Mouse (Mus musculus) hindbrain, postnatal 0 days (tissue): ENCODE measurements around the gene Tmem131l. TPM values are rescaled to one million over a fixed set of nuclear protein-coding genes. Genes with fewer than 3 reads are reported as not detected.
A peak's percentile ranks its signal among the peaks of the same experiment; 100 is the strongest.
"Not testable (repeated sequence)": the region's sequence is repeated elsewhere in the genome, so short reads cannot be mapped to it uniquely, and the experiment has no call there.

ENCODE experiments used
- ATAC-seq: fragments of 200-750 bp; cut with Nextera tagmentation; 2 replicates; pipeline ENCODE4 v1.8.0; 2017; ENCODE audit warnings: mild to moderate bottlenecking, moderate TSS enrichment, moderate library complexity
- DNase-seq: peaks from one replicate; pipeline ENCODE4 v3.0.0-alpha.2; 2015; ENCODE audit warnings: low spot score
- H3K27ac ChIP-seq: fragments of 300-500 bp; sonication (generic); 2 replicates; pipeline ENCODE4 v1.5.1; 2014; ENCODE audit warnings: mild to moderate bottlenecking
- H3K27me3 ChIP-seq: fragments of 300-500 bp; sonication (generic); 2 replicates; pipeline ENCODE4 v1.6.1; 2014; ENCODE audit warnings: low read length, mixed read lengths; ENCODE audit not compliant: insufficient read depth
- H3K36me3 ChIP-seq: fragments of 300-500 bp; sonication (generic); 2 replicates; pipeline ENCODE4 v1.6.1; 2014; ENCODE audit warnings: low read length, mixed read lengths; ENCODE audit not compliant: insufficient read depth
- H3K4me1 ChIP-seq: fragments of 300-500 bp; sonication (generic); 2 replicates; pipeline ENCODE4 v1.6.1; 2014; ENCODE audit warnings: antibody characterized with exemption, low read length, mixed read lengths; ENCODE audit not compliant: insufficient read depth
- H3K4me2 ChIP-seq: fragments of 300-500 bp; sonication (generic); 2 replicates; pipeline ENCODE4 v1.6.1; 2014; ENCODE audit warnings: low read depth, mild to moderate bottlenecking, low read length, moderate library complexity, mixed read lengths
- H3K4me3 ChIP-seq: fragments of 300-500 bp; sonication (generic); 2 replicates; pipeline ENCODE4 v1.5.1; 2014; ENCODE audit warnings: low read length
- H3K9ac ChIP-seq: fragments of 300-500 bp; sonication (generic); replicated peaks from 2 replicates; pipeline ENCODE4 v1.6.1; 2014; ENCODE audit warnings: mild to moderate bottlenecking, low read length, moderate library complexity, mixed read lengths
- H3K9me3 ChIP-seq: fragments of 300-500 bp; sonication (generic); 2 replicates; pipeline ENCODE4 v1.6.1; 2016; ENCODE audit warnings: low read length, mixed read lengths
- CTCF ChIP-seq: IDR thresholded peaks from 2 replicates; pipeline ENCODE4 v1.5.1; 2016; ENCODE audit warnings: antibody characterized with exemption, control low read depth, low read depth
- WGBS: fragments of 180-500 bp; shearing (Covaris S2); extraction: QIAGEN DNeasy Blood & Tissue Kit; methylation state at CpG from one replicate; pipeline ENCODE4 v1.1.7; 2014; 5-methylcytosine and 5-hydroxymethylcytosine counted together
- polyA plus RNA-seq: library from polyadenylated mRNA; unstranded; fragments of >200 nt; fragmentation: Nextera tagmentation; extraction: Ambion mirVana; gene quantifications from 2 replicates; pipeline ENCODE4 v1.2.1, GENCODE M21; 2015
- total RNA-seq: library from RNA; depleted of rRNA; stranded (reverse); fragments of >200 nt; gene quantifications from 2 replicates; pipeline ENCODE4 v1.2.3, GENCODE M21; 2014

Gene Tmem131l
- total and polyA plus RNA-seq, 2 experiments from 2014 or later = 18.6 to 33.2 TPM

DNA sequence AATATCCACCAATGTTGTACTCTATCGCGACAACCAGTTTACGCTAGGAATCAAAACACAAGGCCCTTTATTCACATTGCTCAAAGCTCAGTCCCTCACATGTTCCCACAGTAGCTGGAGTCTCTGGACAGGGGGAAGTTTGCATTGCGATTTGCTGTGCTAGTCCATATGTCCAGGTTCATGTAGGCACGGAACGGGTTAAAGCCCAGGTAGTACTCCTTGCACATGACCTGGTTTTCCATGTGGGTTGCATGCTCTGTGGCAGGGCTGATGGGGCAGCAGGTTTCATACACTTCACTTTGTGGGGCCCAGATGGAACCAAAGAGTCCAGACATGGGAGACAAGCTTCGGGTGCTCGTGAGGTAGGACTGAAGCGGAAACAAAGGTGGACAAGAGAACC, 141.7 kb downstream of the Tmem131l start:
- Histone ChIP-seq H3K27me3 (no peaks in the 10 kb centered on the region), H3K4me2 (no peak overlapping the region), H3K9ac (no peak overlapping the region), H3K4me1 (no peaks in the 10 kb centered on the region), H3K36me3 (peaks cover 49% of the 10 kb centered on the region), H3K9me3 (no peaks in the 10 kb centered on the region), H3K4me3 (no peak overlapping the region), H3K27ac (no peak overlapping the region)
- TF ChIP-seq CTCF = no peak
- no peak for DNase-seq
- WGBS = 98% methylated on average over 9 of the region's 9 CpGs
- no peak for ATAC-seq

GRCm38 (mm10) chr3:83895811-83896210, 144.2 kb downstream of the Tmem131l start:
- DNase-seq (no peak), ATAC-seq (no peak)
- H3K9ac ChIP-seq = no peak overlapping the region
- peaks cover 29% of the 10 kb centered on the region for H3K36me3 ChIP-seq
- 0 out of 2 replicates have a peak, but pooled peaks have one; percentile 23 for TF ChIP-seq CTCF
- no peak overlapping the region for H3K4me3 ChIP-seq
- WGBS = 43% methylated on average over 3 of the region's 3 CpGs
- no peak overlapping the region for H3K4me2 ChIP-seq
- no peaks in the 10 kb centered on the region for H3K9me3 ChIP-seq
- no peaks in the 10 kb centered on the region for H3K4me1 ChIP-seq
- no peaks in the 10 kb centered on the region for H3K27me3 ChIP-seq
- no peak overlapping the region for H3K27ac ChIP-seq

GRCm38 (mm10) chr3:83895111-83895510, 144.9 kb downstream of the Tmem131l start:
- Histone ChIP-seq H3K27me3 (no peaks in the 10 kb centered on the region), H3K36me3 (peaks cover 22% of the 10 kb centered on the region), H3K4me1 (no peaks in the 10 kb centered on the region), H3K9me3 (no peaks in the 10 kb centered on the region), H3K27ac (no peak overlapping the region), H3K4me2 (no peak overlapping the region), H3K9ac (no peak overlapping the region), H3K4me3 (no peak overlapping the region)
- WGBS = 87% methylated on average over 5 of the region's 5 CpGs
- ATAC-seq = no peak
- no peak for DNase-seq
- TF ChIP-seq CTCF = no peak

DNA sequence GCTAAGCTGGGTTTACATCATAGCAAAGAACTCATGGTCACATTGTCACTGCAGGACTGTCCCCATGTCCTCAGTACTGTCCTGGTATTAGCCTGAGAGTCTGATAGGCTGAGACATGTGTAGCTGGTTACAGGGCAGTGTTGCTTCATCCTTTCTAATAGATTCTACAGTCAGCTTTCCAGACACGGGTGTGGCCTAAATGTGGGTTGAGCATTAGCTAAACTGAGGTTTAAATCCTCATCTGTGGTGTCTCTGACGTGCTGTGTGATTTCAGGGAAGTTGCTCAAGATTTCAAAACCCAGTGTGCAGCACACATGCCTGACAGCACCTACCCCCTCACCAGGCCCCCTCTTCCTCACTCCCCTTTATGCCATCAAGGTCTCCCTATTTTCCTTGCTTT, 154.8 kb downstream of the Tmem131l start:
- 79% methylated on average over 2 of the region's 2 CpGs for WGBS
- Histone ChIP-seq H3K36me3 (no peaks in the 10 kb centered on the region), H3K27me3 (no peaks in the 10 kb centered on the region), H3K4me3 (no peak overlapping the region), H3K4me1 (no peaks in the 10 kb centered on the region), H3K9ac (no peak overlapping the region), H3K4me2 (no peak overlapping the region), H3K9me3 (no peaks in the 10 kb centered on the region), H3K27ac (no peak overlapping the region)
- ATAC-seq = no peak
- DNase-seq = no peak
- TF ChIP-seq CTCF = no peak

GRCm38 (mm10) chr3:83879261-83880050, 160.5 kb downstream of the Tmem131l start:
- H3K4me2 ChIP-seq, DNase-seq, ATAC-seq, H3K27ac ChIP-seq, H3K9me3 ChIP-seq, H3K36me3 ChIP-seq, H3K9ac ChIP-seq, H3K4me1 ChIP-seq, H3K4me3 ChIP-seq, H3K27me3 ChIP-seq: not testable (repeated sequence)
- WGBS = 77% methylated on average over 5 of the region's 5 CpGs

DNA sequence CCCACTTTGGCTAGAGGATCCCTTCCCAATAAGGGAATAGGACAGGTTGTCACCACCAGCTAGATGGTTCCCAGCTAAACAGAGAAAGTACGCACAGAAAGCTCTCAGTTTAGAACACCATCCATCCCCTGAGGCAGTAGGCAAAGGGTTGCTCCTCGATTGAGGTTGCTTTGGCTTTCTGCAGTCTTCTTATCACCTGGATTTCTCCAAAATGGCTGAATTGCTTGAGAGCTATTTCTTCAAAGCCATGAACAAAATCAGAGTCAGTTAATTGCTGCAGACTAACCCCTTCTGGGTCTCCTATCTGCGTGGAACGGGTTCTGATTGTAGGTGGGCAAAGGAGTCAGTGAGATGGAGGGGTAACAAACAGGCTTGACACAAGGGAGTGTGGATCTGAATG, 161.2 kb downstream of the Tmem131l start:
- Histone ChIP-seq H3K4me2 (no peak overlapping the region), H3K4me1 (no peaks in the 10 kb centered on the region), H3K9me3 (0 out of 2 replicates have a peak, but pooled peaks cover 3% of the 10 kb centered on the region), H3K27ac (no peak overlapping the region), H3K27me3 (no peaks in the 10 kb centered on the region), H3K9ac (no peak overlapping the region), H3K4me3 (no peak overlapping the region), H3K36me3 (no peaks in the 10 kb centered on the region)
- ATAC-seq (no peak), DNase-seq (no peak)
- no peak for TF ChIP-seq CTCF
- 94% methylated on average over 4 of the region's 4 CpGs for WGBS

DNA sequence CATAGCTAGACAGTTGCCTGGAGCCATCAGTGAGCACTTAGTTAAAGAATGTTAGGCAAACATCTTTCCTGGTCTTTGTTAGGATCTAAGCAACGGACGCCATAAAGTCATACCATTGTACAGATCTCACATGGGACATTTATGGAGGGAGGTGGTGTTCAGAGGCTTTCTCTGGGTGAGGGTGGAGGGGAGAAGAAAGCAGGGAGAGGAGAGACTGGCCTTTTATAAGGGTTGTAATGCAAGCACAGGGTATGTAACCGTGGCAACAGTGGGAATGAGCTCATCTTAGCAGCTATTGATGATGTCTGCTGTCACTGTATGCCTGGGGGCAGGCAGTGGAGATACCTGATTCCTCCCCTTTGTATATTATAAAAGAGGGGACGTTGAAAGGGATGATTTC, 163.7 kb downstream of the Tmem131l start:
- Histone ChIP-seq H3K9ac (no peak overlapping the region), H3K4me2 (no peak overlapping the region), H3K4me3 (no peak overlapping the region), H3K9me3 (0 out of 2 replicates have a peak, but pooled peaks cover 3% of the 10 kb centered on the region), H3K27me3 (no peaks in the 10 kb centered on the region), H3K36me3 (no peaks in the 10 kb centered on the region), H3K4me1 (no peaks in the 10 kb centered on the region), H3K27ac (no peak overlapping the region)
- no peak for TF ChIP-seq CTCF
- ATAC-seq (no peak), DNase-seq (no peak)
- 70% methylated on average over 4 of the region's 4 CpGs for WGBS

- WGBS = 87% methylated on average over 2 of the region's 2 CpGs
These were observed 164.9 kb downstream of the Tmem131l start for GRCm38 (mm10) chr3:83875078-83875477.

DNA sequence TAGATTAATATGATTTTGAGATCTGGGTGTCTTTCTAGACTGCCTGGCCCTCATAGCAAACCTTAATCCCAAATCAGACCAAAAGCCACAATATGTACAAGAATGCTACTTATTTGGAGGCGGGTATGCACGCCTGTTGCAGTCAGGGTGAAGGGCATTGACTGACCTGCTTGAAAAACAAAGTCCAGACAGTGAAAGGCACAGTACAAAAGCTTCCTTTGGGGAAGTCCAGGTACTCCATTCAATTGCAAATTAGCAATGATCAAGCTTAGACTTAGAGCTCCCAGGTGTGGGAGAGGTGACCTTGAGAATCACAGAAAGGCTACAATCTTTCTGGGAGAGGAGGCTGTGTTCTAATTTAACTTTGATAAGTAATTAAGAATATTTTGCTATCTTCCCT, 167.1 kb downstream of the Tmem131l start:
- not testable (repeated sequence) for H3K27me3 ChIP-seq, H3K27ac ChIP-seq, H3K4me1 ChIP-seq, H3K4me2 ChIP-seq, H3K36me3 ChIP-seq, H3K9me3 ChIP-seq, DNase-seq, H3K4me3 ChIP-seq, H3K9ac ChIP-seq, ATAC-seq
- 94% methylated on average over 2 of the region's 2 CpGs for WGBS

More at GRCm38 (mm10) chr3:83875078-83875477, 164.9 kb downstream of the Tmem131l start:
- not testable (repeated sequence) for H3K27ac ChIP-seq, DNase-seq, H3K4me2 ChIP-seq, H3K27me3 ChIP-seq, H3K9me3 ChIP-seq, H3K36me3 ChIP-seq, H3K4me1 ChIP-seq, ATAC-seq, H3K9ac ChIP-seq, H3K4me3 ChIP-seq

DNA sequence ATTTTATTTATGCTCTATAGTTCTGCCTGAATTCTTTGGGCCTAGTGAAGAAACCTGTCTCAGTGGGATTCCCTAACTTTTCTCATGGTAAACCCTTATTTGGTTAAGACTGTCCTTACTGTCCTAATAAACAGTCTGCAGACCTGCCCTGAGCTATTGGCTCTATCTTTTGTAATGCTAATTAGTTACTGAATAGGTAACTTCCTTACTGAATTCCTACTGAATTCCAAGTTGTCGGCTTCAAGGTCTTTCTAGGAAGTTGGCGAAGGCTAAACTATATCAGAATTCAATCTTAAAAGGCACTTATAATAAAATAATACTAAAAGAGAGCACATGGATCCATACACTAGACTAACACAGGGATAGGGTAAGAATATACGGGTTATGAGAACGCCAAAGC, 168.0 kb downstream of the Tmem131l start:
- not testable (repeated sequence) for H3K4me3 ChIP-seq, H3K4me1 ChIP-seq, H3K9me3 ChIP-seq, H3K36me3 ChIP-seq, H3K27me3 ChIP-seq, H3K4me2 ChIP-seq, H3K9ac ChIP-seq, DNase-seq, H3K27ac ChIP-seq, ATAC-seq
- 91% methylated on average over 4 of the region's 4 CpGs for WGBS
